Mouse (Mus musculus) fat pad, adult 2 months (tissue): ENCODE data around the gene Gm21778.
"Not testable (repeated sequence)": the region's sequence is repeated elsewhere in the genome, so short reads cannot be mapped to it uniquely, and the experiment has no call there.

Experiments used
- DNase-seq: peaks from one replicate; pipeline ENCODE4 v3.0.0-alpha.2; 2011; ENCODE audit warnings: low read depth, low spot score; ENCODE audit errors: extremely low read depth

Gm21778 gene

DNA sequence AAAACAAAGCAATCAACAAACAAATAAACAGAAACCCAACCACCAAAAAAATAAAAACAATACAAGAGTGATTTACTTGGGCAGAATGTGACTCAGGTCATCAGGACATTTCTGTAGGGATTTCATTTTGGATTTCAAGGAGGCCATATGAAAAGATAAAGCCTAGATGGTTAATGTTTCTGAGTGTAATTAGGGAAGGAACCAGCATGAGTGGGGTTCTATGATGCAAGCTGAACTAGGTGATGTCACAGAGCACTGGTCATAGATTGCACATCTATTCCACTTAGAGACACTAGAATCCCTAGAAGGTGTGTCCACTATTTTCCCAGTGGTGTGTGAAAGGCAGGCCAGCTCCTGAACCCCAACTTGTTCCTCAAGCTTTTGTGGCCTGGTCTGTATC lies at the start of gene Gm21778:
TSS of gene Gm21778 (plus strand) at position 301 of the 400 bp plus-strand sequence.
- DNase-seq, result not testable (repeated sequence)
